Mouse (Mus musculus): ENCODE measurements around the gene Prcp.

The Prcp gene

GRCm38 (mm10) chr7:92874116-92874675 lies at the start of gene Prcp, which contains the start of gene Ddias:
TSS of gene Prcp (plus strand) at chr7:92874470.
TSS of gene Ddias (minus strand) at chr7:92874247.
- peak; percentile 91 for DNase-seq (ENCODE audit: low spot score in 2 of 2)

GRCm38 (mm10) chr7:92826248-92826647 lies 48.0 kb upstream of the Prcp start:
- DNase-seq (ENCODE audit: low spot score in 2 of 2), result no peak

- no peak for DNase-seq (ENCODE audit: low spot score in 2 of 2)
These were observed 46.3 kb upstream of the Prcp start for GRCm38 (mm10) chr7:92827981-92828380.

GRCm38 (mm10) chr7:92832395-92832794 lies 41.9 kb upstream of the Prcp start:
- no peak for DNase-seq (ENCODE audit: low spot score in 2 of 2)

DNA sequence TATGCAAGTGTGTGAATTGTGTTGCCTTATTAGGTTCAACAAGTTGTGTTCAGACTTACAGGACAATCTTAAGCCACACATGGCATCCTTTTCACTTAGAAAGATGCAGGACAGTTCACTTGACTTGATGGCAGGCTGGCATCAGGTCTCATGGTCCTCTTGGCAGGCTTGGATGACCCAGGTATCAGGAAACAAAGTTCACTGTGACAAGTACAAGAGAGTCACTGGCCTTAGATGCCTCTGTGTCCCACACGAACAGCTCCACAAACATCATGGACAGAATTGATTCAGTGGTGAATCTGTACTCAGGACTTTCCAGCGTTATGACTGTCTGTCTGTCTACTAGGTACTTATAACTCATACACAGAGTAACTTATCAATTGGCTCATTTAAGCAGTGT lies 39.9 kb upstream of the Prcp start:
- no peak for DNase-seq (ENCODE audit: low spot score in 2 of 2)

- DNase-seq (ENCODE audit: low spot score in 2 of 2), result no peak
These were observed 37.8 kb upstream of the Prcp start for GRCm38 (mm10) chr7:92836447-92836846.

- DNase-seq (ENCODE audit: low spot score in 2 of 2), result peak in 1 of 2 experiments; percentile 24
These were observed 37.0 kb upstream of the Prcp start for GRCm38 (mm10) chr7:92837226-92837625.

DNA sequence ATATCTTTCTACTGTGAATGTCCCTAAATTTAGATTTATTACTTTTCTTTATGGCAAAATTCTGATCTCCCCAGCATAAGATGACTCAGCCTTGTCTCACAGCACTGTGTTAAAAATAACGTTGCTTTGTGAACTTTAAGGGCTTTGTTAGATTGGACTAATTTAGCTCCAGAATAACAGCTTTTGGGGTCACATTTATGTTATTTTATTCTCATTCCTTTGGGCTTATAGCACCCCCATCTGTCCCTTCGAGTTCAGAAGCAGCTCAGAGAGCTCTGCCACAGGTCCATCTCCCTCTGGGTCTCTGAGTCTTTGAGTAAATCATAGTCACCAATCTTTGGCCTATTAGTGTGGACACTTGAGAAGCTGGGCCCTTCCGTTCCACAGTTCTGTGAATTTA lies 36.4 kb upstream of the Prcp start:
- no peak for DNase-seq (ENCODE audit: low spot score in 2 of 2)

- no peak for DNase-seq (ENCODE audit: low spot score in 2 of 2)
These were observed 32.0 kb upstream of the Prcp start for GRCm38 (mm10) chr7:92842254-92842653.

DNA sequence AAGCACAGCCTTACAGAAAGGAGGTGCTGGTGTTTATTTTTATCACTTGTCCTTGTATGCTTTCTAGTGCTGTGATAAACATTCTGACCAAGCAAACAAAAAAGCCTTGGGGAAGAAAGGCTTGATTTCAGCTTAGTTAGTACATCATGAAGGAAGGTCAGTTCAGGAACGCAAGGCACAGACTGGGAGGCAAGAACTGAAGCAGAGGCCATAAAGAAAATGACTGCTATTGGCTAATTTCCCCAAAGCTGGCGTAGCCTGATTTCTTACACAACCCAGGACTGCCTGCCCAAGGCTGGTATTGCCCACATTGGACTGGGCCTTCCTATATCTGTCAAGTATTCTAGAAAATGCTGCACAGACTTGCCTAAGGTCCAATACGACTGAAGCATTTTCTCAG lies 26.0 kb upstream of the Prcp start:
- DNase-seq (ENCODE audit: low spot score in 2 of 2), result no peak

- DNase-seq (ENCODE audit: low spot score in 2 of 2), result no peak
These were observed 7.7 kb upstream of the Prcp start for GRCm38 (mm10) chr7:92866526-92866925.

DNA sequence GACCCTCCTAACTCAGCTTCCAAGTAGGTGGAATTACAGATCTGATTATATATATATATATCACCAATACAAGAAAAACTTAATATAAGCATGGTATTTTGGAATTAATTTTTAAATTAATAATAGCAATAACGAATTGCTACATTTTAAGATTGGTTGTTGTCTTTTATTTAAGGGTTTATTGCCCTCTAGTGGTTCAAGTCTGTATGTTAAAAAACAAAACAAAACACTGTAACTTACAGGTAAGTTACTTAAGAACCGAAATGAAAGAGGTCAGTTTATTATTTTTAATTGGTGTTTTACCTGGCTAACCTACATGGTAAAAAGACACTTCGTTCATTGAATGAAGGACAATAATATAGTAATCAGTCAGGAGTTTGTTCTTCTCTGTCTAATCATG lies 4.1 kb upstream of the Prcp start:
- DNase-seq (ENCODE audit: low spot score in 2 of 2), result no peak

GRCm38 (mm10) chr7:92871596-92871995 lies 2.7 kb upstream of the Prcp start:
- no peak for DNase-seq (ENCODE audit: low spot score in 2 of 2)

DNA sequence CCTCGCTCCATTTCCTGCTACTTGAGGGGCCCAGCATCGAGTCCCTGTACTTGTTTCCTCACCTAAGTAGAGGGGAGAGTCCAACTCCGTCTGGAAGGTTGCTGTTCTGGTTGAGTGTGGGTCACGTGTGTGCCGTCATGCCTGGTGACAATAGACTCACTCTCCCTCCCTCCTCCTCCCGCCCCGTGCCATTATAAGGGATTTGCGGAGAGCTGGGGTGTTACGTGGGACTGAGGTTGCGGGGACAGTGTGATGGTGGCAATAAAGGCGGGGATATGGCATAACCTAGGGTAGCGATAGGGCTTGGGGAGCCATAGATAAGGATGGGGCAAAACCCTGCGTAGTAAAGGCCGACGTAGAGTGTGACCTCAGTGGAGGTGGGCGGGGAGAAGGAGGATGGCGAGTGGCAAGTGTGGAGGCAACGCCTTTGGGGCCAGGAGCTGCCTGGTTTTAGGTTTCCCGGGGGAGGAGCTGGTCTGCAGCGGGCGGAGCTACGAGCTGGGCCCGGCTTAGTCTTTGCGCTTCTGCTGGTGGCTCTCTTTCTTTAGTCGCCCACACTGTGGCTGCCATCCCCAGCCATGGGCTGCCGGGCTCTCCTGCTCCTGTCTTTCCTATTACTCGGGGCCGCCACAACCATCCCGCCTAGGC lies 615 bp downstream of the Prcp start:
- peak; percentile 86 to 92 for DNase-seq (ENCODE audit: low spot score in 2 of 2)

- no peak for DNase-seq (ENCODE audit: low spot score in 2 of 2)
These were observed 1.8 kb downstream of the Prcp start for GRCm38 (mm10) chr7:92876066-92876465.

DNA sequence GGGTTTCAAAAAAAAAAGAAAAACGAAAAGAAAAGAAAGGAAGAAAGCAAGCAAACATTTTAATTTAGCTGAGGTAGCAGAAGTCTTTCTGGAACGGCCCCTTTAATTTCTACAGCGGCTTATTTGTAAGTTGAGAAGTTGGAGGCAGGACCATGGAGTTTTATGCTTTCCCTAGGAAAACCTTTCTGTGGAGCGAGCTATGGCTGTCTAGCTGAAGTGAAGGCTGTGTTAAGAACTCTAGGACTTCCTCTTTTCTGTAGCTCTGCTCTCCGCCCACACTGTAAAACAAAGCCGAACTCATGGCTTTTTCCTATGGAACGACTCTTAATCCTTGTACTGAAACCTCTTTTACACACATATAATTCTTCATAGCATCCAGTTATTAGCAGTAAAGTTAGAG lies 2.3 kb downstream of the Prcp start:
- DNase-seq (ENCODE audit: low spot score in 2 of 2), result no peak

DNA sequence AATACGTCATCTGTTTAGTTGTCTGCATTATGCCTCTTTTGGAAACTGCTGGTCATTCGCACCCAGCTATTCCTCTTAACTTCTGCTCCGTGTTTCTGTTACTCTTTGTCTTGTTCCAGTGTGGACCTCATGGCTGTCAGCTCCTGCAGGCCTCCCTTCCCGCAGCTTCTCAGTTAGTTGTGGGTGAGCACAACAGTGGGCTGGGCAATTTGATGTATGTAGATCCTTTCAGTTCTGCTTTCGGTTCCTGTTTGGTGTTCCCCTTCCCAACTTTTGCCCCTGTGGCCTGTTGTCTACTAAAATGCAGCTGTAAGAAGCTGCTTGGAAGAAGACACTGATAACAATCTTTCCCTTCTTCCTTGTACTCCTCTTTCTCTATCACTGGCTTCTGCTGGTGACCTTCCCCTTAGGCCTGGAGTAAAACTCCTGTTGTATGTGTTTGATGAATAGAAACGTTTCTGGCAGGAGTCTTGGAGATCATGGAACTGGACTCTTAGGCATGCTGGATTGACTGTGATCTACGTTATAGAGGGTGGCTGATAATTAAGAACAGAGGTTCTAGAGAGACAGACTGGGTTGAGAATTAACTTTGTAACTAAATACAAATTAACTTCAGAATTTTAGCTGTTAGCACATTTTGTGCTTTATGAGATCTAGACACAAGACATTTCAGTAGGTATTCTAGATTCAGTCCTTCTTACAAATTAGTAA lies 4.5 kb downstream of the Prcp start:
- DNase-seq (ENCODE audit: low spot score in 2 of 2), result peak in 1 of 2 experiments; percentile 4

DNA sequence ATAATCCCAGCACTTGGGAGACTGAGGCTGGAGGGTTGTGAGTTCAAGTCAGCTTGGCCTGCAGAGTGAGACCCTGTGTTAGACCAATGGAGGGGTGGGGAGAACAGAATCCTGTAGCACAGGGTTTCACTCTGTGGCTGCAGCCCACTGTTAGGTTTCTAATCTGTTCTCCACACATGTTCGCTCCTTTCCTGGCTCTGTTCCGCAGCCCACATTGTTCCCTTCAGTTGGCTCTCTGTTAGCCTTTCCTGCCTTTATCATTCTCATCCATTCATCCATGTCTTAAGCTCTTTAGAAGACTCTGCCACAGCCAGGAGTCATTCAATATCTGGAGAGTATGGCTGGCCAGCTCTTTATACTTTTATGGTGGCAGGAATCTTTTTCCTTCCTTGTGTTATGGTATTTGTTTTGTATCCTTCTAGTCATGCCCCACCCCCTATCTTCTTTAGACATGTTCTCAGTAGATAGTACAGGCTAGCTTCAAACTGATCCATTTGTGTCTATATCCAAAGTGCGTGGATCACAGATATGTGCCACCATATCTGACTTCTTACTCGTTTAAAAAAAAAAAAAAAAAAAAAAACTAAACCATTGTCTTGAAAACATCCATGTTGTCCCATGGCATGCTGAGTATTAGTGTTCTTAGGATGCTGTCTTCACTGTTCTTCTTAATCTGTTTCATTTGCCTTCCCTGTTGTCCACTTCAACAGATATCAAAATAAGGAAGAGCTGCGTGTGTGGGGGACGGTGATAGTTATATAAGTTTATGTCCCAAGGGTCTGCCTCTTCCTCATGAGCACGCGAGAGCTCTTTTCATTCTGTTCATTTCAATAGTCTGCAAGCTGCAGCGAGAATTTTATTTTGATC lies 9.8 kb downstream of the Prcp start:
- DNase-seq (ENCODE audit: low spot score in 2 of 2), result no peak

- DNase-seq (ENCODE audit: low spot score in 2 of 2), result no peak
These were observed 10.9 kb downstream of the Prcp start for GRCm38 (mm10) chr7:92884998-92885660.

DNA sequence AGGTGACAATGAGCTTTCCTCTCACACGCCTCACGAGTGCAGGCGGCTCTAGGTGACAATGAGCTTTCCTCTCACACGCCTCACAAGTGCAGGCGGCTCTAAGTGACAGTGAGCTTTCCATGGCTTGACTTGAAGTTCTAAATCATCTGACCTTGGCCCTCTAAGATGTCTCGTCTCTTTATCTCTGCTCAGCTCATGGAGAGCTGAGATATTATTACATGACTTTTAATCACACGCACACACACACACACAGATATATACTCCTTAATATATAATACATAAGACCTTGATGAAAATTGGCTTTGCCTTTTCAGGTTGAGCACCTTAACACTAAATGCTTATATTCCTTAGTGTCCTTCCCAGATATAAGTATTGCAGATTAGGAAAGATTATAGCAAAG lies 12.5 kb downstream of the Prcp start:
- no peak for DNase-seq (ENCODE audit: low spot score in 2 of 2)

DNA sequence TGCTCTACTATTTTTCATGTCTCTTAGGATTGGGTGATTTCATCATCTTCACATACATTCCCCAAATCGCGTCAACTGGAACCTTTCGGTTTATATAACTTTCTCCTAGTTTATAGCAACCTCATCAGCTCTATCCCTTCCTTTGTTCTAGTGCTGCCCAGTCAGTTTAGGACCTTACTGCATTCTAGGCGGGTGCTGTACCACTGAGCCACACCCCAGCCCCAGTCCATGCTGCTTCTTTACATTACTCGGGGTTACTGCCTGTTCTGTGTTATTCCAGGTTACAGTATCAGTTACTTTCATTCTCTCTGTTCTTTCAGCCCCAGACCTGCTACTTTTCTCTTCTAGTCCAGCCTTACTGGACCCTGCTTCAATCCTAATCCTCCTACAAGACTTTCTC lies 13.0 kb downstream of the Prcp start:
- DNase-seq (ENCODE audit: low spot score in 2 of 2), result no peak

- no peak for DNase-seq (ENCODE audit: low spot score in 2 of 2)
These were observed 15.9 kb downstream of the Prcp start for GRCm38 (mm10) chr7:92890211-92890610.

All from urinary bladder, postnatal 36 days (tissue).